Mouse (Mus musculus) c-Kit-positive CD71-negative TER-119-negative erythroid progenitor cells, embryonic 14.5 days (primary cell): ENCODE results near the gene Ccdc69.

Experiments used
- DNase-seq: peaks from one replicate; pipeline ENCODE4 v3.0.0-alpha.2; 2013; ENCODE audit warnings: low read depth

Gene Ccdc69

GRCm38 (mm10) chr11:55008230-55008629, 69.7 kb downstream of the Ccdc69 start:
- no peak for DNase-seq

DNA sequence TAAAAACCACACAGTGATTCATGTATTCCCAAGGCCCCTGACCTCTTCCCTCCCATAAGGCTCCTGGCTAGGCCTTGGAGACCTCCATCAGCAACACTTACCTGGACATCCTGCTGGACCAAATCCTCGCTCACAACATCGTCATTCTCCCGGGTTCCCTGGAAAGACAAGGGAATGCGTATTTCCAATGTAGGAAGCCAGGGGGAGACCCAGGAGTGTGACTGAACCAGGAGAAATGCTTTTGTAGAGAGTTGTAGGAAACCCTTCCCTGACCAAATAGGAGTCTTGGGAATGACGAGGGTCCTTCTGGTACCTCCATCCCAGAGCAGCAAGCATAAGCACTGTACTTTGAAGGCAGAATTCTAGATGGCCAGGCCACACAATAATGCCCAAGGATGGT, 72.2 kb downstream of the Ccdc69 start:
- DNase-seq = no peak

DNA sequence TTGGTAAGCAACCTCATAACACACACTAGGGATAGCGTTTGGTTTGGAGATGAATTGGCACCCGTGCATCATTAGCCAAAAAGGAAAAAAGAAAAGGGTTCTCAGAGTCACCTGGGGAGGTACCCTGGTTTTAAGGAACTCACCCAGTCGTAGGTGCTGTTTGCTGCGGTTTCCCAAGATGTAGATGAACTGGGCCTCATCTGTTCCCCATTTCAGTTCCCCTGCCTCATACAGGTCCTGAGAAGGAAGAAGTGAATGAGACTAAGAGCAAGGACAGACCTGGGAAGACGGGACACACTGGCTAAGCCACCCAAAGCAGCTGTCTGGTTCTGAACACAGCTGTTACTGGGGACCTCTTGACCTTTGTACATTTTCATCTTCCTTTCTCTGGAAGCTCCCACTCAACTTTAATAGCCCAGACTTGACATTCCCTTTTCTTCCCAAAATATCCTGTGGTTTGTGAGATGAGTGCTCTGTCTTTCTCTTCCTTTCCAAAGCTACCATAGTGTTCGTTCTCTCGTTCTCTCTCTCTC, 72.9 kb downstream of the Ccdc69 start:
- DNase-seq = no peak
